Mouse (Mus musculus): ENCODE results near the gene Gcdh.

Gene Gcdh

DNA sequence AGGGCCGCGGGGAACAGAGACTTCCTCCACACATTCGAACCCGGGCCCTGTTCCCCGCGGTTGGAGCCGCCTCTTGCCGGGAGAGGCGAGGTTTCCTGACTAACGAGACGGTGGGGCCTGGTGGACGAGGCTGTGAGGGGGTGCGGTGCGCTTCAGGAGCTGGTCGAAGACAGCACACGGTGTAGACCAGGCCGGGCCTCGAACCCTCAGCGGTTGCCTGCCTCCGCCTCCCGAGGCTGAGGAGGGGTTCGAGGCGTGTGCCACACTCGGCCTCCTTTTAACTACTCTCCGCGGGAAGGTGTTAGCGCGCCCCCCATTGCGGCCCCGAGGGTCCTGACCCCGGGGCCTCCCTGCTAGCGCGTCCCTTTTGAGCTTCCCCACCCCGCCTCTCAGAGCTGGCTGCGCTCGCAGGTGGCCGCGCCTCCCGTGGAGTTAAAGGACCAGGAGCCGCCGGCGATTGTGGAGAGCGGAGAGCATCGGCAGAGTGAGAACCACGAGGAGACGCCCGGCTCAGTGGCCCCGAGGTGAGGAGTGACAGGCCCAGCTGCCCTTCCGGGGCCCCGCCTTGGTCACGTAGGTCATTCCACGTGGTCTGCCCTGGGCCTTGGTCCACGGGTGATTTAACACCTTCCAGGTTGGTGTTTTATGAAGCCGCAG lies 21.3 kb downstream of the Gcdh start:
- no peak for DNase-seq (ENCODE audit: low spot score)

GRCm38 (mm10) chr8:84871376-84872308 lies 22.1 kb downstream of the Gcdh start, which contains the start of gene Syce2:
Gene Syce2 (plus strand): TSS chr8:84872111.
- no peak for DNase-seq (ENCODE audit: low spot score)

- DNase-seq (ENCODE audit: low spot score) = peak; percentile 71
Observed at GRCm38 (mm10) chr8:84856864-84857441, 36.8 kb downstream of the Gcdh start, which contains the start of gene Farsa. Gene Farsa (plus strand): TSS chr8:84856989.

GRCm38 (mm10) chr8:84856434-84856833 lies 37.3 kb downstream of the Gcdh start:
- DNase-seq (ENCODE audit: low spot score) = no peak

DNA sequence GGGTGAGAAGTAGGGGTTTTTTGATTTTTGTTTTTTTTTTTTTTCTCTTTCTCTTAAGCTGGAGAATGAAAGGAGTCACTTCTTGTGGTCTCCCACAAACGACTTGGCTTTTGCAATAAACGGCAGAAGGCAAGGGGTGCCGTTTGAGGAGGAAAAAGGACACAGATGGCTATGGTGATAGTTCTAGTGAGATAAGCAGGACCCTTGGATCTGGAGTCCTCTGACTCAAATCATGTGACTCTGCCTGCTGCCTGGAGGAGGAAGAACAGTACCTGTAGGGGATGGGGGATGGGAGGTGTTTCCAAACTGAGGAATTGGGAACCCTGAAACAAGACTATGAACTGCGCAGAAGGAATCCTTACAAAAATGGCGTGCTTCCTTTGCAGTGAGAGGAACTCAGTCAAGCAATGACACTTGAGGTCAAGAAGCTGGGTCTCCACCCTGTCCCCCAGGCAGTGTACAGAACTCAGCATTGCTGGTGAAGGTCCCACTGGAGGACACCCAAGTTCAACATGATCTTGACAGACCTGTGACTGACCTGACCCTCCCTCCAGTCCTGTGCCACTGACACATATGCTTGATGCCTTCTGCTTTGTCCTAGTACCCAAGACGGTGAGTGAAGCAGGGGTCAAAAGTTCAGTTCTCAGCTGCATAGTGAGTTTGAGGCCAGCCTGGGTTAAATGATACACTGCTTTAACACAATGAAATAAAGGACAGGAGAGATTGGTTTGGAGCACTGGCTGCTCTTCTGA lies 45.9 kb downstream of the Gcdh start:
- DNase-seq (ENCODE audit: low spot score) = no peak

GRCm38 (mm10) chr8:84846722-84847572 lies 46.8 kb downstream of the Gcdh start, which contains the start of gene Calr:
Gene Calr (minus strand): TSS chr8:84846934.
- peak; percentile 97 for DNase-seq (ENCODE audit: low spot score)

DNA sequence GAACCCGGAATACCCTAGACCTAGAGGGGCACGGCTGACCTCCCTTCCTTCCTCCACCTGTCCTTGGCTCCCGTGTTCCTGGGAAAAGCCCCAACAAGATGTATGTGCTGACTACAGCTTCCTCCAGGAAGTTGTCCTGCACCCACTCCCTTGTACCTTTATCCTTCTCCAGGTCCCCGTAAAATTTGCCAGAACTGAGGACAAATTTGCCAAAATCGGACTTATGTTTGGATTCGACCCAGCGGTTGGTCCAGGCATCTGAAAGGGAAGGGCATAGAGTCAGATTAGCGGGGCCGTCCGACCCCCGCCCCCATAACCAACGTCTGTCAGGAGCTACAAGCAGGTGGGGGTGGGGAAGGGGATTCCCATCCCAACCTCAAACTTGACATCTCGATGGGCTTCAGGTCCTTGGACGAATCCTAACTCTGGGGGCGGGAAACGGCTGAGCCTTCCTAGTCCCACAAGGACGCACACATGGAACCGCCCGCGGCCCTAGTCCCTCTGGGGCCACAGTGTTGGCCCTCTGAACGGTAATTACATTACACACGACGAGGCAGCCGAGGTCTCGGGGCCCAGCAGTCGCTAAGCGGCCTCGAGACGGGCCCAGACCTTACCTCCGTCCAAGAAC lies 47.5 kb downstream of the Gcdh start:
- DNase-seq (ENCODE audit: low spot score) = no peak

DNA sequence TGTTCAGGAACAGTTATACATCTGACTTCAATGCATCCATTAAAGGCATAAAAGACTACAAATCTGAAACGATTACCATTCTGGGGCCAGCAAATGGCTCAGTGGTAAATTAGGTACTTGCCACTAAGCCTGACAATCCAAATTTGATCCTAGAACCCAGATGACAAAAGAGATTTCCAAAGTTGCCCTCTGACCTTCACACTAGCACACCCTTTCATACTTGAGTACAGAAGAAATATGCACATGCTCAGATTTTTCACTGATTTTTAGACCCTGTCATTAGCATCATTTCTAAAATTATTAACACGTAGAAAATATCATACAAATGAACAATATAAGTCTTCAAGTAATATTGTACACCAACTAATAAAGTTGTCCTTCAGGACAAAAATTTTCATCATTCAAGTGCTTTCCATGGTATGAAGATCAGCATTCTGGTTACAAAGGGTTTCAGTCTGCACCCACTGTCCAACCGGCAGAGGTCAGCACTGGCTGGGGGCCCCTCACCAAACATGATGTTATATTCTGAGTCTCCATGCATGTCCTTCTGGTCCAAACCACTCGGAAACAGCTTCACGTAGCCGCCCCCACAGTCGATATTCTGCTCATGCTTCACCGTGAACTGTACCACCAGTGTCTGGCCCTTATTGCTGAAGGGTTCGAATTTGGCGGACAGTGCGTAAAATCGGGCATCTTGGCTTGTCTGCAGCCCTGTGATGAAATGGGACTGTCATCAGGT lies 48.2 kb downstream of the Gcdh start:
- DNase-seq (ENCODE audit: low spot score) = no peak

GRCm38 (mm10) chr8:84844397-84845070 lies 49.2 kb downstream of the Gcdh start:
- DNase-seq (ENCODE audit: low spot score) = no peak

GRCm38 (mm10) chr8:84841514-84841913 lies 52.2 kb downstream of the Gcdh start:
- no peak for DNase-seq (ENCODE audit: low spot score)

DNA sequence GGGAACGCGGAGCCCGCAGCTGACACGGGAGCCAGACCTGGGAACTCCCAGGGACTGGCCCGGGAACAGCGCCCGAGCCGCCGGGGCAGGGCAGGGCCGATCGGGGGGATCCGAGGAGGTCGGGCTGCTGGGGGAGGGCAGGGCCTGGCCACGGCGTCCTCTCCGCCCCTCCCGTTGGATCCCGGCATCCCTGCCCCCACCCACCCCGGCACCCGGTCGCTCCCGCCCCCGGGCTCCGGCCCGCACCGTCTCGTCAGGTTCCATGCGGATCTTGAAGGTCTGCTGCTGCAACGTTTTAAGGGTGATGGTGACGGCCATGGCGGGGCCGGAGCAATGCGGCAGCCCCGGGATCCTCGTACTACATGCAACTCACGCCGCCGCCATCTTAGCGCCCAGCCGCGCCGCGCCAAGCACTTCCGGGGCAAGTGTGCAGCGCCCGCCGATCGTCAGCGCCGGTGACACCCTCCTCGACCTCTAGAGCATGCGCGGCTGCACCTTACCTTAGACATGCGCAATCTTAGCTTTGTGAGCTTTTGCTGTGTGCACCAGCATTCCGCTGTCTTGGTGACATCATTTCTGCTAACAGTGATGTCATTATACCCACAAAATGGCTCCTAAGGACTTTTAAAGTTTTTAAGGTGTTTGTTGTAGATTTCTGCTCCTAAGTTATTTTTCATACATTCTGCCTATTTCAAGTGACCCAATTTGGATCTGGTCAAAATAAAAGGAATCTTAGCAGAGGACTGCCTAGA lies 53.3 kb downstream of the Gcdh start, which contains the start of gene Rad23a:
Rad23a (minus strand) TSS at position 418 of the 752 bp plus-strand sequence.
- DNase-seq (ENCODE audit: low spot score) = peak; percentile 72

DNA sequence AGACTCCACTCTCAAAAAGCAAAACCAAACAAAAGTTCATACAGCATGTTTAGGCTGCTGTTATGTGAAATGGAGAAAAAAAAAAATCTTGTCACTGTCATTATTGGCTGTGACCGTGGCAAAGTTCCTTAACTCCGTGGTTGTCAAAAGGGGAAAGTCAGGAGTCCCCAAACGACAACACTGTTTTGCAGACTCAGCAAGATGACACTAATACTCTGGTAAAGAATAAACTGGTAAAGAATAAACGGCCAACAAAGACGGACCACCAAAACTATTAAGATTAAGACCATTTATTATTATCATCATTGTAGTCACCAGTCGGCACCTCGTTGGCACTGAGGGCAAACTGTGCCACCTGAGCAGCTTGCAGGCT lies 53.9 kb downstream of the Gcdh start:
- no peak for DNase-seq (ENCODE audit: low spot score)

GRCm38 (mm10) chr8:84839411-84839810 lies 54.3 kb downstream of the Gcdh start:
- no peak for DNase-seq (ENCODE audit: low spot score)

DNA sequence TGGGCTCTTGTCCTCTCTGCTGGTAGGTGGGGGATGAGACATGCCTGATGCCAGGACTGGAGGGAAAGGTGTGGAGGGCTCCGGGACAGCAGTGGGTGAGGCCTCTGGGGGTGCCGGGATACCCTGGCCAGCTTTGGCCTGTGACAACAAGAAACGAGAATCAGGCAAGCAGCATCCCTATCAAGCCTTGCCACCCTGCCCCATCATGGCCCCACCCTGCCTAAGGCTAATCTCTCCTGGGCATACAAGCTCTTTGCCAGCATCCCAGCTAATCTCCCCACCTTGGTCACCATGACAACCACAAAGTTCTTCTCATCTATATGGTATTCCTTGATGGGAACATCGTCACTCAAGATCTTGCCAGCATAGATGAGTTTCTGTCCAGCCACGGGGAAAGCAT lies 55.2 kb downstream of the Gcdh start:
- no peak for DNase-seq (ENCODE audit: low spot score)

DNA sequence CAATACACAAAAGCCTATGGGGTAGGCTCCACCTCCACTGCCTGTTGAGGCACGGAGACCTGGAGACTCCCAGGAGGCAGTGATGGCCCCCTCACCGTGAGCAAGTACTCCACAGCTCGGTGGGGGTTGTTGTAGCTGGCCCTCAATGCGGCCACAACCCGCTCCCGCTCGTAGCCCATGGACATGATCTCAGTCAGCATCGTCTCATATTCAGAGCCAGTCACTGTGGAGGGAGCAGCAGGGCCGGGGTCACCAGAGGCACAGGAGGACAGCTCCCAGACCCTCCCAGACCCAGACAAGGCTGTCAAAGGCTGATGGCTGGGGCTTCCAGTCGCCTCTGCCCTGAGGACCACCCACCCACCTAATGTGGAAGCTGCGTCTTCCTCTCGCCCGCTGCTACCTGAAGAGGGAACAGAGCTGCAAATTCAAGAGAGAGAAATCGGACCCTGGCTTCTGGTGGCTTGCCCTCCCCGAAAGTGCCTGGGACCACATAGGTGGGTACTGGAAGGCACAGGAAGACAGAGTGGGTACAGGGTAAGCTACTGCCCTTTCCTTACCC lies 55.7 kb downstream of the Gcdh start:
- DNase-seq (ENCODE audit: low spot score) = no peak

GRCm38 (mm10) chr8:84837149-84837911 lies 56.4 kb downstream of the Gcdh start:
- no peak for DNase-seq (ENCODE audit: low spot score)

Data from urinary bladder, postnatal 10 days (tissue).